Mouse (Mus musculus) forebrain, embryonic 13.5 days (tissue): ENCODE measurements around the gene Asgr1. TPM values are rescaled to one million over a fixed set of nuclear protein-coding genes. Genes with fewer than 3 reads are reported as not detected.
A peak's percentile ranks its signal among the peaks of the same experiment; 100 is the strongest.

ENCODE experiments used
- microRNA counts: library from miRNA; unstranded; fragments of <30 nt; microRNA quantifications from one replicate; lab custom pipeline; 2016
- microRNA-seq: library from miRNA; unstranded; fragments of <30 nt; microRNA quantifications from one replicate; pipeline ENCODE4, GENCODE M21; 2016
- polyA plus RNA-seq: library from polyadenylated mRNA; unstranded; fragments of >200 nt; fragmentation: Nextera tagmentation; extraction: Ambion mirVana; gene quantifications from 2 replicates; pipeline ENCODE4 v1.2.1, GENCODE M21; 2015

Gene Asgr1
- polyA plus RNA-seq, 1 experiment from 2014 or later = 0.37 TPM

MicroRNAs encoded within 50 kb of the gene (microRNA counts, 519-probe panel; counts per million panel counts)
- microRNA mmu-miR-324-3p (lab: Ali Mortazavi, UCI) (177 counts per million, percentile 53 among the panel's probes with 10 or more counts), microRNA mmu-miR-324-5p (lab: Ali Mortazavi, UCI) (3,995 counts per million, percentile 78 among the panel's probes with 10 or more counts)

Small RNA genes within 50 kb of the gene (microRNA-seq; reads per million reads assigned to microRNA genes)
- 4,085 reads per million, percentile 88 among the genes with 10 or more reads in this experiment for gene Mir324

Other genes starting within 250 kb of the Asgr1 start
- 0.39 and 1.00 TPM in 2 replicates for gene Tmem102, start 248.5 kb upstream of the Asgr1 start, polyA plus RNA-seq
- gene Gm39566, start 238.8 kb upstream of the Asgr1 start, polyA plus RNA-seq = not detected in 2 replicates
- gene Spem2, start 235.6 kb upstream of the Asgr1 start, polyA plus RNA-seq = not detected in 2 replicates
- 0.37 and 0.52 TPM in 2 replicates for gene Spem1, start 231.9 kb upstream of the Asgr1 start, polyA plus RNA-seq
- 16.6 and 17.0 TPM in 2 replicates for gene Nlgn2, start 216.3 kb upstream of the Asgr1 start, polyA plus RNA-seq
- gene Tmem256, start 215.6 kb upstream of the Asgr1 start, polyA plus RNA-seq = 340 and 360 TPM in 2 replicates
- gene Plscr3, start 207.7 kb upstream of the Asgr1 start, polyA plus RNA-seq = 44.1 and 45.4 TPM in 2 replicates
- gene Tnk1, start 195.4 kb upstream of the Asgr1 start, polyA plus RNA-seq = 0.09 and 0.20 TPM in 2 replicates
- gene Tmem95, start 176.1 kb upstream of the Asgr1 start, polyA plus RNA-seq = not detected in 2 replicates
- gene Kctd11, start 172.7 kb upstream of the Asgr1 start, polyA plus RNA-seq = 1.3 and 1.4 TPM in 2 replicates
- gene Acap1, start 158.5 kb upstream of the Asgr1 start, polyA plus RNA-seq = 0.28 and 0.34 TPM in 2 replicates
- gene 2810408A11Rik, start 153.1 kb upstream of the Asgr1 start, polyA plus RNA-seq = 19.1 and 20.3 TPM in 2 replicates
- 15.5 and 20.2 TPM in 2 replicates for gene Neurl4, start 153.0 kb upstream of the Asgr1 start, polyA plus RNA-seq
- 90.1 and 93.2 TPM in 2 replicates for gene Gps2, start 140.2 kb upstream of the Asgr1 start, polyA plus RNA-seq
- 1,467 and 1,510 TPM in 2 replicates for gene Eif5a, start 132.1 kb upstream of the Asgr1 start, polyA plus RNA-seq
- 4.5 and 6.0 TPM in 2 replicates for gene Ybx2, start 118.3 kb upstream of the Asgr1 start, polyA plus RNA-seq
- gene Slc2a4, start 105.9 kb upstream of the Asgr1 start, polyA plus RNA-seq = 9.3 and 12.6 TPM in 2 replicates
- gene Cldn7, start 89.3 kb upstream of the Asgr1 start, polyA plus RNA-seq = 0.59 and 1.4 TPM in 2 replicates
- gene Ctdnep1, start 72.9 kb upstream of the Asgr1 start, polyA plus RNA-seq = 21.1 and 24.3 TPM in 2 replicates
- 157 and 164 TPM in 2 replicates for gene Elp5, start 71.6 kb upstream of the Asgr1 start, polyA plus RNA-seq
- gene Gabarap, start 62.9 kb upstream of the Asgr1 start, polyA plus RNA-seq = 598 and 670 TPM in 2 replicates
- gene Phf23, start 58.3 kb upstream of the Asgr1 start, polyA plus RNA-seq = 78.5 and 79.9 TPM in 2 replicates
- 31.8 and 35.4 TPM in 2 replicates for gene Dvl2, start 53.5 kb upstream of the Asgr1 start, polyA plus RNA-seq
- 48.7 and 51.3 TPM in 2 replicates for gene Acadvl, start 38.7 kb upstream of the Asgr1 start, polyA plus RNA-seq
- gene Dlg4, start 37.1 kb upstream of the Asgr1 start, polyA plus RNA-seq = 26.2 and 31.1 TPM in 2 replicates
- gene Asgr2, start 38.6 kb downstream of the Asgr1 start, polyA plus RNA-seq = not detected in 2 replicates
- gene Mgl2, start 76.2 kb downstream of the Asgr1 start, polyA plus RNA-seq = 0.32 TPM in 1 of 2 replicates, not detected in the other
- 0.53 TPM in 1 of 2 replicates, not detected in the other for gene Clec10a, start 102.1 kb downstream of the Asgr1 start, polyA plus RNA-seq
- gene Slc16a11, start 158.7 kb downstream of the Asgr1 start, polyA plus RNA-seq = 1.8 and 2.2 TPM in 2 replicates
- gene Slc16a13, start 167.0 kb downstream of the Asgr1 start, polyA plus RNA-seq = 13.4 and 14.8 TPM in 2 replicates
- 4.3 and 4.7 TPM in 2 replicates for gene Bcl6b, start 175.7 kb downstream of the Asgr1 start, polyA plus RNA-seq
- gene 0610010K14Rik, start 183.8 kb downstream of the Asgr1 start, polyA plus RNA-seq = 226 and 229 TPM in 2 replicates
- gene Gm21988, start 185.7 kb downstream of the Asgr1 start, polyA plus RNA-seq = 10.7 and 12.1 TPM in 2 replicates
- 227 and 236 TPM in 2 replicates for gene Rnasek, start 185.8 kb downstream of the Asgr1 start, polyA plus RNA-seq
- 0.74 and 1.0 TPM in 2 replicates for gene Alox12, start 201.3 kb downstream of the Asgr1 start, polyA plus RNA-seq